Mouse (Mus musculus) C2C12 (cell line): ENCODE measurements at regions not wholly inside any gene's neighbourhood (a gene's known extent, or its start where the extent isn't known, plus 50 kb on each side); places are given as distances from the start of the nearest gene placed in this dataset.

ENCODE experiments used
- CTCF ChIP-seq: IDR thresholded peaks from one replicate; pipeline ENCODE4 v1.5.1; 2011; ENCODE audit not compliant: control insufficient read depth, insufficient read depth, insufficient read length
- USF1 ChIP-seq: IDR thresholded peaks from one replicate; pipeline ENCODE4 v1.6.1; 2011; ENCODE audit warnings: low read depth, mild to moderate bottlenecking, control low read depth, moderate library complexity

GRCm38 (mm10) chr1:137606716-137607115 lies 568.8 kb downstream of the Ptprc start:
- no peak for TF ChIP-seq CTCF
- no peak for TF ChIP-seq USF1
